Mouse (Mus musculus) CD8-positive naive resting alpha-beta T cell, adult 2 months (primary cell): ENCODE data around the gene Alcam.

Experiments
- DNase-seq, 2 experiments: peaks; one replicate each; pipeline ENCODE4 v3.0.0; 2022; ENCODE audit warnings: low read depth in 2 of 2, low spot score in 2 of 2

Gene Alcam

GRCm38 (mm10) chr16:52443635-52444505, 10.0 kb downstream of the Alcam start:
- no peak for DNase-seq

GRCm38 (mm10) chr16:52443055-52443454, 10.8 kb downstream of the Alcam start:
- DNase-seq, result no peak

- DNase-seq, result no peak
Observed at GRCm38 (mm10) chr16:52439600-52439999, 14.3 kb downstream of the Alcam start.

- DNase-seq, result no peak
Observed at GRCm38 (mm10) chr16:52439007-52439406, 14.9 kb downstream of the Alcam start.

GRCm38 (mm10) chr16:52438216-52438904, 15.5 kb downstream of the Alcam start:
- DNase-seq, result no peak

- DNase-seq, result no peak
Observed at GRCm38 (mm10) chr16:52433189-52433588, 20.7 kb downstream of the Alcam start.

- DNase-seq, result no peak
Observed at GRCm38 (mm10) chr16:52432072-52432471, 21.8 kb downstream of the Alcam start.

- no peak for DNase-seq
Observed at GRCm38 (mm10) chr16:52431590-52431989, 22.3 kb downstream of the Alcam start.

- no peak for DNase-seq
Observed at GRCm38 (mm10) chr16:52430073-52430472, 23.8 kb downstream of the Alcam start.

- DNase-seq, result no peak
Observed at GRCm38 (mm10) chr16:52429661-52430060, 24.2 kb downstream of the Alcam start.

GRCm38 (mm10) chr16:52428505-52428904, 25.4 kb downstream of the Alcam start:
- no peak for DNase-seq

GRCm38 (mm10) chr16:52418568-52419158, 35.2 kb downstream of the Alcam start:
- DNase-seq, result no peak

GRCm38 (mm10) chr16:52417982-52418381, 35.9 kb downstream of the Alcam start:
- DNase-seq, result no peak

- no peak for DNase-seq
Observed at GRCm38 (mm10) chr16:52417146-52417545, 36.7 kb downstream of the Alcam start.

- DNase-seq, result no peak
Observed at GRCm38 (mm10) chr16:52413714-52414113, 40.2 kb downstream of the Alcam start.

- no peak for DNase-seq
Observed at GRCm38 (mm10) chr16:52406072-52406471, 47.8 kb downstream of the Alcam start.

GRCm38 (mm10) chr16:52405272-52405671, 48.6 kb downstream of the Alcam start:
- no peak for DNase-seq

GRCm38 (mm10) chr16:52399112-52399511, 54.8 kb downstream of the Alcam start:
- no peak for DNase-seq

GRCm38 (mm10) chr16:52386781-52387300, 67.0 kb downstream of the Alcam start:
- DNase-seq, result no peak

- no peak for DNase-seq
Observed at GRCm38 (mm10) chr16:52383456-52384185, 70.3 kb downstream of the Alcam start.
